Mouse (Mus musculus) hindbrain, embryonic 14.5 days (tissue): ENCODE measurements around the gene Osm. TPM values are rescaled to one million over a fixed set of nuclear protein-coding genes. Genes with fewer than 3 reads are reported as not detected.

ENCODE experiments used
- ATAC-seq: fragments of 200-750 bp; cut with Nextera tagmentation; 2 replicates; pipeline ENCODE4 v1.8.0; 2017; ENCODE audit warnings: moderate number of reproducible peaks, mild to moderate bottlenecking, moderate TSS enrichment, moderate library complexity; ENCODE audit not compliant: low FRiP score
- DNase-seq: peaks from one replicate; pipeline ENCODE4 v3.0.0-alpha.2; 2015; ENCODE audit warnings: low spot score
- H3K27ac ChIP-seq: fragments of 300-500 bp; sonication (generic); 2 replicates; pipeline ENCODE4 v1.5.1; 2014; ENCODE audit warnings: mild to moderate bottlenecking, moderate library complexity
- H3K27me3 ChIP-seq: fragments of 300-500 bp; sonication (generic); 2 replicates; pipeline ENCODE4 v1.6.1; 2014; ENCODE audit warnings: mild to moderate bottlenecking, low read length, mixed read lengths; ENCODE audit not compliant: control insufficient read depth, insufficient read depth
- H3K36me3 ChIP-seq: fragments of 300-500 bp; sonication (generic); replicated peaks from 2 replicates; pipeline ENCODE4 v1.6.1; 2014; ENCODE audit not compliant: control insufficient read depth, insufficient read depth
- H3K4me1 ChIP-seq: fragments of 300-500 bp; sonication (generic); replicated peaks from 2 replicates; pipeline ENCODE4 v1.6.1; 2014; ENCODE audit warnings: antibody characterized with exemption, low read length, mixed read lengths; ENCODE audit not compliant: control insufficient read depth, insufficient read depth
- H3K4me2 ChIP-seq: fragments of 300-500 bp; sonication (generic); replicated peaks from 2 replicates; pipeline ENCODE4 v1.6.1; 2014; ENCODE audit warnings: mild to moderate bottlenecking, moderate library complexity
- H3K4me3 ChIP-seq: fragments of 300-500 bp; sonication (generic); replicated peaks from 2 replicates; pipeline ENCODE4 v1.5.1; 2014; ENCODE audit warnings: mild to moderate bottlenecking, low read length
- H3K9ac ChIP-seq: fragments of 300-500 bp; sonication (generic); 2 replicates; pipeline ENCODE4 v1.6.1; 2014
- H3K9me3 ChIP-seq: fragments of 300-500 bp; sonication (generic); 2 replicates; pipeline ENCODE4 v1.6.1; 2016; ENCODE audit warnings: low read length; ENCODE audit not compliant: control insufficient read depth
- WGBS: fragments of 180-500 bp; shearing (Covaris S2); extraction: QIAGEN DNeasy Blood & Tissue Kit; methylation state at CpG from one replicate; pipeline ENCODE4 v1.1.7; 2014; 5-methylcytosine and 5-hydroxymethylcytosine counted together
- polyA plus RNA-seq: library from polyadenylated mRNA; unstranded; fragments of >200 nt; fragmentation: Nextera tagmentation; extraction: Ambion mirVana; gene quantifications from 2 replicates; pipeline ENCODE4 v1.2.1, GENCODE M21; 2014

The Osm gene
- polyA plus RNA-seq, 1 experiment from 2014 or later: not detected

DNA sequence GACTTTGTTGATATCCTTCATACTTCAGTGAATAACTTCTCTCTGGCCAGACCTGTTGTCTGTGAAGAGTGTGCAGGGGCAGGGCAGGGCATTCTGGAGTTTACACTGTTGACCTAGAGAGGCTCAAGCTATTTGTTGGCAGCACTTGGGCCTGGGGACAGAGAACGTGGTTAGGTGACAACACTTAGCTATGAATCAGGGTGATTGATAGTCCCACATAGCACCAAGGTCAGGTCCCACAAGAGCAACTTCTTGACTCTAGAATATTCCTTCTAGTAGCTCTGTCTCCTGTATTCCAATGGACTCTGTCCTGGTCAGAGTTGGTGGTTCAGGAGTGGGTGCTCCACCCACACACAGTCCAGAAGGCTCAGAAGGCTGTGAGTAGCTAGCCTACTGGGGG is 25.4 kb upstream of the Osm start:
- Histone ChIP-seq H3K27ac (no peak overlapping the region), H3K4me2 (no peak overlapping the region), H3K4me3 (no peak overlapping the region), H3K9ac (no peak overlapping the region), H3K9me3 (no peaks in the 10 kb centered on the region), H3K27me3 (no peaks in the 10 kb centered on the region), H3K4me1 (no peaks in the 10 kb centered on the region), H3K36me3 (peaks cover 76% of the 10 kb centered on the region)
- 76% methylated on average over 1 of the region's 1 CpGs for WGBS
- ATAC-seq (no peak), DNase-seq (no peak)

GRCm38 (mm10) chr11:4213107-4213506 is 23.1 kb upstream of the Osm start:
- H3K36me3 ChIP-seq: peaks cover 74% of the 10 kb centered on the region
- H3K4me2 ChIP-seq: no peak overlapping the region
- ATAC-seq: no peak
- no peak overlapping the region for H3K4me3 ChIP-seq
- no peak for DNase-seq
- H3K9ac ChIP-seq: no peak overlapping the region
- H3K27me3 ChIP-seq: peaks cover 12% of the 10 kb centered on the region
- WGBS: 92% methylated on average over 10 of the region's 10 CpGs
- 0 out of 2 replicates have a peak, but pooled peaks cover 5% of the 10 kb centered on the region for H3K9me3 ChIP-seq
- H3K27ac ChIP-seq: no peak overlapping the region
- H3K4me1 ChIP-seq: 0 out of 2 replicates have a peak, but pooled peaks cover 3% of the 10 kb centered on the region

- peaks cover 26% of the 10 kb centered on the region for H3K27me3 ChIP-seq
- 97% methylated on average over 14 of the region's 14 CpGs for WGBS
- H3K9ac ChIP-seq: no peak overlapping the region
- DNase-seq (no peak), ATAC-seq (no peak)
- 0 out of 2 replicates have a peak, but pooled peaks cover 5% of the 10 kb centered on the region for H3K9me3 ChIP-seq
- H3K4me1 ChIP-seq: 0 out of 2 replicates have a peak, but pooled peaks cover 7% of the 10 kb centered on the region
- H3K4me2 ChIP-seq: no peak overlapping the region
- H3K4me3 ChIP-seq: no peak overlapping the region
- H3K36me3 ChIP-seq: peaks cover 61% of the 10 kb centered on the region
- no peak overlapping the region for H3K27ac ChIP-seq
Observed at GRCm38 (mm10) chr11:4214572-4214971, 21.6 kb upstream of the Osm start.

DNA sequence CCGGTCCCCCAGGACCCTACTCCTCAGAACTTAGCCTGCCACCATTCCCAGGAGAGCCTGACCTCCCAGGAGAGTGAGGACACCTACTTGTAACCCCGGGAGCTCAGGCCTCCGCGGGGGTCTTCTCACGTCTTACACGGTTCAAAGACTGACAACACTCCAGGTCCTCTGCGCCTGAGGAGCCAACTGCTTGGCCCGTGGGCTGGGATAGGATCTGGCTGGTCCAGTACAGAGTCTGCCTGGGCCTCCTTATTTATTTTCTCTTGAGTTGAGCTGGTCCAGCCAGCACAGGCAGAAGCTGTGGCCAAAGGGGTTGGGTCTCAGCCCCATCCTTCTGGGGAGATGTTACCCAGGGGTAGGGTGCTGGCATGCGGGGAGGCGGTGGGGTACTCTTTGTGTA is 21.2 kb upstream of the Osm start:
- ATAC-seq: no peak
- peaks cover 56% of the 10 kb centered on the region for H3K36me3 ChIP-seq
- WGBS: 85% methylated on average over 10 of the region's 10 CpGs

DNA sequence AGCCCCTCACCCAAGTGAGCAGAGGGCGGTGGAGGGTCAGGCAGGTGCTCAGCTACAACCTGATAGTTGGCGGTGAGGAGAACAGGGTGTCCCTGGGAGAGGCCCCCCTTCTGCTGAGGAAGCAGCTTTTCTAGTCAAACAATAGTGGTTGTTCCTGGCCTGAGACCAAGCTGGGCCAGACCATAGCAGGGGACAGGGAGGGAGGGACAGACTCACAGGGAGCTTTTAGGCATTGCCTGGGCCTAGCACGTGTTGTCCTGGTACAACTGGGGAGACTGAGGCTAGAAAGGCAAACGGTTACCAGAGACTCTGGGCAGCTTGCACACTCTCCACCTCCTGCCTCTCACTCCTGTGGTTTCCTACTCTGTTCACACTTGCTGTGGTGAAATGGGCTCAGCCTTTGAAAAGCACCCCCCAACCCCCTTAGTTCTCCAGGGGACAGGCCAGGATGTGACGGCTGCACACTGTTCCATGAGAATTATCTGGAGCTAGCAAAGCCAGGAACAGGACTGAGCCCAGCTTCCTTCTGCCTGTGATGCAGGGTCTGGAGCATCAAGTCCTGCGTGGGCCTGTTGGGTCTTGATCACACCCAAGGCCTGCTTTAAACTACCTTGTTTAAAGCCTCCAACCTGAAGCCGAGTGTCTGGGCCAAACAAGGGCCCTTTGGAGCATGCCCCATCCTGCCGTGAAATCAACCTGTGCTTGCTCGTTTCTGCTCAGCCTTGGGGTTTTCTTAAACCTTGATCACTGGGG is 19.8 kb upstream of the Osm start:
- DNase-seq (no peak), ATAC-seq (no peak)
- Histone ChIP-seq H3K9me3 (0 out of 2 replicates have a peak, but pooled peaks cover 5% of the 10 kb centered on the region), H3K36me3 (peaks cover 43% of the 10 kb centered on the region), H3K4me3 (no peak overlapping the region), H3K27ac (no peak overlapping the region), H3K4me2 (no peak overlapping the region), H3K27me3 (peaks cover 26% of the 10 kb centered on the region), H3K4me1 (0 out of 2 replicates have a peak, but pooled peaks cover 7% of the 10 kb centered on the region), H3K9ac (no peak overlapping the region)
- WGBS: 83% methylated on average over 9 of the region's 9 CpGs

More for the DNA sequence above, 21.2 kb upstream of the Osm start:
- no peak overlapping the region for H3K4me3 ChIP-seq
- peaks cover 26% of the 10 kb centered on the region for H3K27me3 ChIP-seq
- H3K4me1 ChIP-seq: 0 out of 2 replicates have a peak, but pooled peaks cover 7% of the 10 kb centered on the region
- DNase-seq: no peak
- H3K9ac ChIP-seq: no peak overlapping the region
- no peak overlapping the region for H3K27ac ChIP-seq
- H3K4me2 ChIP-seq: no peak overlapping the region
- H3K9me3 ChIP-seq: 0 out of 2 replicates have a peak, but pooled peaks cover 5% of the 10 kb centered on the region

GRCm38 (mm10) chr11:4217914-4218629 is 18.1 kb upstream of the Osm start, which contains the start of gene Castor1:
Castor1 (plus strand) TSS chr11:4218225.
- Histone ChIP-seq H3K27ac (no peak within 1 kb of the TSS), H3K9ac (peak within 1 kb of the TSS; percentile 49), H3K9me3 (0 out of 2 replicates have a peak, but pooled peaks cover 5% of the 10 kb centered on the region), H3K4me3 (peak within 1 kb of the TSS; percentile 37), H3K36me3 (peaks cover 28% of the 10 kb centered on the region), H3K27me3 (peaks cover 26% of the 10 kb centered on the region), H3K4me2 (peak within 1 kb of the TSS; percentile 79), H3K4me1 (0 out of 2 replicates have a peak, but pooled peaks cover 7% of the 10 kb centered on the region)
- ATAC-seq: peak; percentile 71
- 1% methylated on average over 55 of the region's 56 CpGs for whole genome bisulfite sequencing
- peak; percentile 53 for DNase-seq

DNA sequence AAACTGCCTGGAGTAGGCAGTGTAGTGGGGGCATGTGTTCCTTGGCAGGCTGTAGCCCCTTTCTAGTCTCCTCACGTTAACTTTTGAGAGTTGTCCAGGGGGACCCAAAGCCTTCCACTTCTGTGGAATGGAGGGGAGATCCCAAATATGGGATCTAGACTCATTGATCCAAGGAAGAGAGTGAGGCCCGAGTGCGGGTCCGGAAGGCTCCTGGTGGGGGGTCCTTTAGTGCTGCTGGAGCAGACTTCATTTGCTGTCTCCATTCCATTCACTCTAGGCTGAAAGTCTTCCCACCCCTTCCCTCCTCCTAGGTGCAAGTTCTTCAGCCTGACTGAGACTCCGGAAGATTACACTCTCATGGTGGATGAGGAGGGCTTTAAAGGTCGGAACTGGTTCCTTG is 17.6 kb upstream of the Osm start:
- Histone ChIP-seq H3K9me3 (0 out of 2 replicates have a peak, but pooled peaks cover 5% of the 10 kb centered on the region), H3K4me3 (peak overlapping the region; percentile 37), H3K9ac (peak overlapping the region; percentile 49), H3K27ac (no peak overlapping the region), H3K36me3 (peaks cover 24% of the 10 kb centered on the region), H3K4me1 (0 out of 2 replicates have a peak, but pooled peaks cover 7% of the 10 kb centered on the region), H3K4me2 (peak overlapping the region; percentile 79), H3K27me3 (peaks cover 26% of the 10 kb centered on the region)
- 4% methylated on average over 6 of the region's 6 CpGs for WGBS
- ATAC-seq (no peak), DNase-seq (no peak)

DNA sequence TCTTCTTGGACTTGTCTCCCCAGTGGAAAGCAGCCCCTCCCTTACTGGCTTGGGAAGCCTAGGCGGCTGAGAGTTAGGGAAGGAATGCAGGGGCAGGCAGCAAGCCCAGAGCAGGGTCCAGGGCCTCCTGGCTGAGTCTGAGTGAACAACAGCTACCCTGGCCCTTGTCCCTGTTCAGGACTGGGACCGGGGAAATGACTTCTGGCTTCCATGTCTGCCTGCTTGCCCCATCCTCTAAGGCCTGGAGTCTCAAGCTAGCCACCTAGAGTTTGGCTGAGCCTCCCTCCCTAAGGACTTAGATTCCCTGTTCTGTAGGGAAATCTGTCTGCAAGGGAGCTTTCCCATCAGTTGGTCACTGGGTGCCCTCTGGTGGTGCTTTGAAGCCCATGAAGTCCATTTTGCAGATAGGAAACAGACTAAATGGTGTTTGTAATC is 16.9 kb upstream of the Osm start:
- H3K4me1 ChIP-seq: 0 out of 2 replicates have a peak, but pooled peaks cover 7% of the 10 kb centered on the region
- WGBS: 14% methylated on average over 2 of the region's 2 CpGs
- no peak overlapping the region for H3K9ac ChIP-seq
- H3K4me2 ChIP-seq: peak overlapping the region; percentile 79; the same call in 1 of the 2 replicates
- H3K27me3 ChIP-seq: peaks cover 26% of the 10 kb centered on the region
- H3K36me3 ChIP-seq: peaks cover 17% of the 10 kb centered on the region
- ATAC-seq (no peak; the same call in 1 of the 2 replicates), DNase-seq (peak; percentile 66)
- no peak overlapping the region for H3K4me3 ChIP-seq
- H3K9me3 ChIP-seq: 0 out of 2 replicates have a peak, but pooled peaks cover 5% of the 10 kb centered on the region
- H3K27ac ChIP-seq: no peak overlapping the region

DNA sequence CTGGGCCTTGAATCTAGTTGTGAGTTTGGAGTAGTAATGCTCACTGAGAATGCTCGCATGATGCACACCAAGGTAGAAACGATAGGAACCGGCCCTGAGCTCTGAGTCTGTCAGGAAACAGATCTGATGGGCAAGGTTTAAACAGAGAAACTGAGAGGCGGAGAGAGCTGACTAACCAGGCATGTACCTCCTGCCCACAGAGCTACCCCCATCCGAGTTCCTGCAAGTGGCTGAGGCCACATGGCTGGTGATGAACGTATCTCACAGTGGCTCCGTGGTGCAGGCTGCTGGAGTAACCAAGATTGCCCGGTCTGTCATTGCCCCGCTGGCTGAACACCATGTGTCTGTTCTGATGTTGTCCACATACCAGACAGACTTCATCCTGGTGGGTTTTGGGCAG is 16.3 kb upstream of the Osm start:
- H3K4me2 ChIP-seq: no peak overlapping the region
- no peak overlapping the region for H3K27ac ChIP-seq
- H3K4me1 ChIP-seq: 0 out of 2 replicates have a peak, but pooled peaks cover 7% of the 10 kb centered on the region
- peaks cover 11% of the 10 kb centered on the region for H3K36me3 ChIP-seq
- 66% methylated on average over 9 of the region's 9 CpGs for WGBS
- H3K9me3 ChIP-seq: 0 out of 2 replicates have a peak, but pooled peaks cover 5% of the 10 kb centered on the region
- H3K27me3 ChIP-seq: peaks cover 26% of the 10 kb centered on the region
- no peak overlapping the region for H3K4me3 ChIP-seq
- H3K9ac ChIP-seq: no peak overlapping the region
- ATAC-seq: no peak
- DNase-seq: no peak
